Mouse (Mus musculus): ENCODE measurements around the gene Man1a2. TPM values are rescaled to one million over a fixed set of nuclear protein-coding genes. Genes with fewer than 3 reads are reported as not detected.

Gene Man1a2
- polyA plus RNA-seq, 1 experiment from 2014 or later = 57.8 TPM

- Histone ChIP-seq H3K27me3 (ENCODE audit: control insufficient read depth, insufficient read depth, low read length) (no peaks in the 10 kb centered on the region), H3K4me2 (ENCODE audit: low read depth) (no peak overlapping the region), H3K27ac (ENCODE audit: low read depth, low read length) (no peak overlapping the region), H3K36me3 (ENCODE audit: control insufficient read depth, insufficient read depth, low read length) (no peaks in the 10 kb centered on the region), H3K9me3 (ENCODE audit: control insufficient read depth, low read length) (no peaks in the 10 kb centered on the region), H3K4me1 (ENCODE audit: control insufficient read depth, insufficient read depth, low read length) (peaks cover 4% of the 10 kb centered on the region; the same call in 1 of the 2 replicates), H3K9ac (ENCODE audit: low read length) (no peak overlapping the region), H3K4me3 (ENCODE audit: low read depth, low read length) (no peak overlapping the region)
- no peak for ATAC-seq (ENCODE audit: insufficient read depth, low FRiP score, low TSS enrichment)
- DNase-seq (ENCODE audit: low spot score) = no peak
- WGBS = 84% methylated on average over 6 of the region's 6 CpGs
Measured at GRCm38 (mm10) chr3:100688747-100689146, 3.4 kb upstream of the Man1a2 start.

DNA sequence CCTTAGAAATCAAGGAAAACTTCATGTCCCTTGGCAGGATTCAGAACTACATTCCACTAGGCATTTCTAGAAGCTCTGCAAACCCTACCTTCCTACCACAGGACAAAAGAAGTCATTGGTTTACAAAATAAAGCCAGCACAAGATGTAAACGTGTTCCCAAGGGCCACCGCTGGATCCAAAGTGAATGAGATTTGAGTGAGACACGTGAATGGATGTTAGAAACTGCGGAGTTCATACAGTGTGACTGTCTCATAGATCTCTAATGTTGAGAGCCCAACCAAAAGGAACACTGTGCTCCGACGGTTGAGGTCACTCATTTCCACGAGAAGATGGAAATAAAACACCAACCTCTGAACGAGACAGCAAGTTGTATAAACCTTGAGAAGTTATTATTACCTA, 1.5 kb upstream of the Man1a2 start:
- ATAC-seq (ENCODE audit: insufficient read depth, low FRiP score, low TSS enrichment) (no peak), DNase-seq (ENCODE audit: low spot score) (no peak)
- Histone ChIP-seq H3K9ac (ENCODE audit: low read length) (no peak overlapping the region), H3K36me3 (ENCODE audit: control insufficient read depth, insufficient read depth, low read length) (no peaks in the 10 kb centered on the region), H3K4me2 (ENCODE audit: low read depth) (no peak overlapping the region), H3K27me3 (ENCODE audit: control insufficient read depth, insufficient read depth, low read length) (no peaks in the 10 kb centered on the region), H3K4me1 (ENCODE audit: control insufficient read depth, insufficient read depth, low read length) (peaks cover 13% of the 10 kb centered on the region), H3K9me3 (ENCODE audit: control insufficient read depth, low read length) (no peaks in the 10 kb centered on the region), H3K27ac (ENCODE audit: low read depth, low read length) (no peak overlapping the region), H3K4me3 (ENCODE audit: low read depth, low read length) (no peak overlapping the region)
- WGBS = 89% methylated on average over 8 of the region's 8 CpGs

DNA sequence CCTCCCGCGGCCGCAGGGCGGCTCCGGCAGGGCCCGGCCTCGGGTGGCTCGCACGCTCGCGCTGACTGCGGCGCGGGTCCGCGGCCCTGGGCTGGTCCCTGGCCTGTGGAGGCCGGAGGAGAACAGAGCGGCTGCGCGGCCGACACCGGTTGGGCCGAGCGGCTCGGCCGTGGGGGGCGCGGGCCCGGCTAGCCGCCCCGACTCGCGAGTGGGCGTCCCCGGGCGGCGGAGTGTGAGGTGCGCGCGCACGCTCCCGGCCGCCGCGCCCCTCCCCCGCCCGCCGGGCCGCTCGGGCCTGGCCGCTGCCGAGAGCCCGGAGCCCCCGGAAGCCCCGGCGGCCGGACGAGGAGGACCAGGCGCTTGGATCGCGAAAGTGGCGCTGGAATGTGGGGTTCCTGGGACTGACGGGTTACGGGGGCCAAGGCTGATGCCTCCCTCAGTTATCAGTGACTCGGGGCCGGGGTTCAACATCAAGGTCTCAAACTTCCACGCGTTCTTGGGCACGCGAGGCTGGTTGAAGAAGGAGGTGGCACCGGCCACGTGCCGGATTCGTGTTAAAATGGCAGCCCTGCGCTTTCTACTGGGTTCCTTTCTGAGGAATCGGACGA, 564 bp upstream of the Man1a2 start:
- Histone ChIP-seq H3K36me3 (ENCODE audit: control insufficient read depth, insufficient read depth, low read length) (no peaks in the 10 kb centered on the region), H3K4me2 (ENCODE audit: low read depth) (peak overlapping the region; percentile 90), H3K9me3 (ENCODE audit: control insufficient read depth, low read length) (no peaks in the 10 kb centered on the region), H3K9ac (ENCODE audit: low read length) (peak overlapping the region; percentile 95), H3K27ac (ENCODE audit: low read depth, low read length) (peak overlapping the region; percentile 96), H3K4me1 (ENCODE audit: control insufficient read depth, insufficient read depth, low read length) (peaks cover 20% of the 10 kb centered on the region), H3K27me3 (ENCODE audit: control insufficient read depth, insufficient read depth, low read length) (no peaks in the 10 kb centered on the region), H3K4me3 (ENCODE audit: low read depth, low read length) (peak overlapping the region; percentile 78)
- WGBS = under 1% methylated on average over 66 of the region's 77 CpGs
- peak; percentile 83 for ATAC-seq (ENCODE audit: insufficient read depth, low FRiP score, low TSS enrichment)
- peak; percentile 84 for DNase-seq (ENCODE audit: low spot score)

- ATAC-seq (ENCODE audit: insufficient read depth, low FRiP score, low TSS enrichment) = no peak
- peak; percentile 39 for DNase-seq (ENCODE audit: low spot score)
- Histone ChIP-seq H3K36me3 (ENCODE audit: control insufficient read depth, insufficient read depth, low read length) (no peaks in the 10 kb centered on the region), H3K4me3 (ENCODE audit: low read depth, low read length) (peak overlapping the region; percentile 78), H3K27me3 (ENCODE audit: control insufficient read depth, insufficient read depth, low read length) (no peaks in the 10 kb centered on the region), H3K4me1 (ENCODE audit: control insufficient read depth, insufficient read depth, low read length) (peaks cover 20% of the 10 kb centered on the region), H3K27ac (ENCODE audit: low read depth, low read length) (no peak overlapping the region), H3K9me3 (ENCODE audit: control insufficient read depth, low read length) (no peaks in the 10 kb centered on the region), H3K4me2 (ENCODE audit: low read depth) (peak overlapping the region; percentile 90), H3K9ac (ENCODE audit: low read length) (peak overlapping the region; percentile 95)
- WGBS = under 1% methylated on average over 25 of the region's 25 CpGs
Measured at GRCm38 (mm10) chr3:100684234-100684975, 898 bp downstream of the Man1a2 start.

DNA sequence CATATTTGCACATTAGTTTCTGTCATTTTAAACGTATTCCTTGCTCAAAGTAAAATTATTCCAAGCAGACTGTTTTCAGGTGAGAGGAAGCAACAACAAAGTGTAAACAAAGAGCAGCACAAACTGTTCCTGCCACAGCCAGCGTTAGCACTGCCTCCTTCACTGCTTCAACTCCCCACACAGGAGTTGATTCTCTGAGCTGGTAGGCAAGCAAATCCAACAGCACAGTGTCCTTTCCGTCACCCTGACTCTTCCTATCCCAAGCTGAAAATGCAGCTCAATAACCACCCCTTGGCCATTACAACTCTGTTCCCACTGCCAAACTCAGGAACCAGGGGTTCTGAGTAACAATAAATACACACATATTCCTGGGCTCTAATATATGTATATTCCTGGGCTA, 2.5 kb downstream of the Man1a2 start:
- no peak for ATAC-seq (ENCODE audit: insufficient read depth, low FRiP score, low TSS enrichment)
- H3K9me3 ChIP-seq (ENCODE audit: control insufficient read depth, low read length) = no peaks in the 10 kb centered on the region
- no peaks in the 10 kb centered on the region for H3K27me3 ChIP-seq (ENCODE audit: control insufficient read depth, insufficient read depth, low read length)
- peak overlapping the region; percentile 27 for H3K4me3 ChIP-seq (ENCODE audit: low read depth, low read length)
- no peak overlapping the region for H3K9ac ChIP-seq (ENCODE audit: low read length)
- DNase-seq (ENCODE audit: low spot score) = no peak
- H3K36me3 ChIP-seq (ENCODE audit: control insufficient read depth, insufficient read depth, low read length) = no peaks in the 10 kb centered on the region
- no peak overlapping the region for H3K27ac ChIP-seq (ENCODE audit: low read depth, low read length)
- 20% methylated on average over 3 of the region's 3 CpGs for WGBS
- peaks cover 20% of the 10 kb centered on the region for H3K4me1 ChIP-seq (ENCODE audit: control insufficient read depth, insufficient read depth, low read length)
- H3K4me2 ChIP-seq (ENCODE audit: low read depth) = peak overlapping the region; percentile 52

- no peak for DNase-seq (ENCODE audit: low spot score)
- Histone ChIP-seq H3K4me1 (ENCODE audit: control insufficient read depth, insufficient read depth, low read length) (peaks cover 20% of the 10 kb centered on the region), H3K4me3 (ENCODE audit: low read depth, low read length) (peak overlapping the region; percentile 27), H3K36me3 (ENCODE audit: control insufficient read depth, insufficient read depth, low read length) (no peaks in the 10 kb centered on the region), H3K9ac (ENCODE audit: low read length) (no peak overlapping the region), H3K9me3 (ENCODE audit: control insufficient read depth, low read length) (no peaks in the 10 kb centered on the region), H3K27me3 (ENCODE audit: control insufficient read depth, insufficient read depth, low read length) (no peaks in the 10 kb centered on the region), H3K27ac (ENCODE audit: low read depth, low read length) (no peak overlapping the region), H3K4me2 (ENCODE audit: low read depth) (peak overlapping the region; percentile 52)
- ATAC-seq (ENCODE audit: insufficient read depth, low FRiP score, low TSS enrichment) = no peak
- WGBS = 59% methylated on average over 4 of the region's 4 CpGs
Measured at GRCm38 (mm10) chr3:100682281-100682680, 3.0 kb downstream of the Man1a2 start.

- 7% methylated on average over 11 of the region's 11 CpGs for WGBS
- Histone ChIP-seq H3K27me3 (ENCODE audit: control insufficient read depth, insufficient read depth, low read length) (no peaks in the 10 kb centered on the region), H3K9me3 (ENCODE audit: control insufficient read depth, low read length) (no peaks in the 10 kb centered on the region), H3K27ac (ENCODE audit: low read depth, low read length) (no peak overlapping the region), H3K4me2 (ENCODE audit: low read depth) (peak overlapping the region; percentile 42), H3K4me3 (ENCODE audit: low read depth, low read length) (0 out of 2 replicates have a peak overlapping the region, but pooled peaks have one; percentile 15), H3K36me3 (ENCODE audit: control insufficient read depth, insufficient read depth, low read length) (no peaks in the 10 kb centered on the region), H3K9ac (ENCODE audit: low read length) (no peak overlapping the region), H3K4me1 (ENCODE audit: control insufficient read depth, insufficient read depth, low read length) (peaks cover 20% of the 10 kb centered on the region)
- ATAC-seq (ENCODE audit: insufficient read depth, low FRiP score, low TSS enrichment) (no peak), DNase-seq (ENCODE audit: low spot score) (peak; percentile 32)
Measured at GRCm38 (mm10) chr3:100681448-100682092, 3.7 kb downstream of the Man1a2 start.

- H3K4me2 ChIP-seq (ENCODE audit: low read depth) = no peak overlapping the region
- peaks cover 16% of the 10 kb centered on the region for H3K4me1 ChIP-seq (ENCODE audit: control insufficient read depth, insufficient read depth, low read length)
- no peaks in the 10 kb centered on the region for H3K9me3 ChIP-seq (ENCODE audit: control insufficient read depth, low read length)
- H3K27me3 ChIP-seq (ENCODE audit: control insufficient read depth, insufficient read depth, low read length) = no peaks in the 10 kb centered on the region
- no peak overlapping the region for H3K9ac ChIP-seq (ENCODE audit: low read length)
- no peaks in the 10 kb centered on the region for H3K36me3 ChIP-seq (ENCODE audit: control insufficient read depth, insufficient read depth, low read length)
- ATAC-seq (ENCODE audit: insufficient read depth, low FRiP score, low TSS enrichment) = no peak
- no peak for DNase-seq (ENCODE audit: low spot score)
- H3K4me3 ChIP-seq (ENCODE audit: low read depth, low read length) = no peak overlapping the region
- H3K27ac ChIP-seq (ENCODE audit: low read depth, low read length) = no peak overlapping the region
- WGBS = 84% methylated on average over 2 of the region's 2 CpGs
Measured at GRCm38 (mm10) chr3:100680226-100680625, 5.1 kb downstream of the Man1a2 start.

All from neural tube, embryonic 11.5 days (tissue).